Comparison of ENCODE assay signal across 7 mouse cellular contexts in genomic region chr12:116619868-116620267, GRCm38 (mm10).
A peak's percentile ranks its signal among the peaks of the same experiment; 100 is the strongest.
DNase-seq lines count a peak whose midpoint lies in the region; ATAC-seq and TF ChIP-seq lines count a peak whose summit lies in the region.

No protein-coding gene starts in this region.

- no peaks in the 10 kb centered on the region for H3K9me3 ChIP-seq in forebrain, embryonic 16.5 days (ENCODE audit: control insufficient read depth, low read length)
- no peaks in the 10 kb centered on the region for H3K9me3 ChIP-seq in hindbrain, embryonic 12.5 days (replicated peaks)

- H3K36me3 ChIP-seq in forebrain, embryonic 16.5 days (ENCODE audit: control insufficient read depth, insufficient read depth): no peaks in the 10 kb centered on the region
- no peaks in the 10 kb centered on the region for H3K36me3 ChIP-seq in hindbrain, embryonic 12.5 days

- H3K27me3 ChIP-seq in Patski: no peaks in the 10 kb centered on the region
- H3K27me3 ChIP-seq in forebrain, embryonic 16.5 days (replicated peaks; ENCODE audit: control insufficient read depth, insufficient read depth, low read length): no peaks in the 10 kb centered on the region
- H3K27me3 ChIP-seq in hindbrain, embryonic 12.5 days: no peaks in the 10 kb centered on the region

- ATAC-seq in Patski: peak; percentile 62
- peak; percentile 49; the same call in 1 of the 2 replicates for ATAC-seq in cerebellum, adult (ENCODE audit: insufficient number of reproducible peaks, low FRiP score, low TSS enrichment)
- ATAC-seq in forebrain, embryonic 16.5 days: peak; percentile 51
- ATAC-seq in hindbrain, embryonic 12.5 days (ENCODE audit: low FRiP score): peak; percentile 50
- ATAC-seq in megakaryocyte progenitor cell, adult 5-6 weeks (replicated peaks; ENCODE audit: poor library complexity): peak; percentile 97

- no peaks in the 10 kb centered on the region for H3K4me1 ChIP-seq in forebrain, embryonic 16.5 days (replicated peaks; ENCODE audit: control insufficient read depth, insufficient read depth, low read length)
- no peaks in the 10 kb centered on the region for H3K4me1 ChIP-seq in hindbrain, embryonic 12.5 days

- POLR2A ChIA-PET in Patski (lab: Charles Lee): interaction anchor here (0.6 kb wide), 1 partner anchor 188 kb away, joined by 3 read pairs; no protein-coding TSS in a partner anchor

- H3K4me3 ChIP-seq in forebrain, embryonic 16.5 days (replicated peaks; ENCODE audit: low read length): no peak overlapping the region
- H3K4me3 ChIP-seq in hindbrain, embryonic 12.5 days: no peak overlapping the region

- no peak overlapping the region for H3K4me2 ChIP-seq in forebrain, embryonic 16.5 days (ENCODE audit: low read length)
- no peak overlapping the region for H3K4me2 ChIP-seq in hindbrain, embryonic 12.5 days (replicated peaks)

- DNase-seq in Patski (ENCODE audit: low read depth, low spot score): peak; percentile 9
- peak; percentile 84 for DNase-seq in layer of hippocampus, postnatal 14 days (ENCODE audit: low spot score in 2 of 2)
- peak; percentile 87 for DNase-seq in right cerebral cortex, postnatal 14 days

- CTCF ChIA-PET in Patski (lab: Charles Lee): interaction anchor here (1.1 to 3.0 kb wide), 4 partner anchors 14 to 552 kb away, joined by 3 to 7 read pairs (median 4); no protein-coding TSS in a partner anchor

- H3K27ac ChIP-seq in forebrain, embryonic 16.5 days (ENCODE audit: low read length): no peak overlapping the region
- no peak overlapping the region for H3K27ac ChIP-seq in hindbrain, embryonic 12.5 days

- no peak overlapping the region for H3K9ac ChIP-seq in forebrain, embryonic 16.5 days (replicated peaks; ENCODE audit: low read depth, low read length)
- H3K9ac ChIP-seq in hindbrain, embryonic 12.5 days: no peak overlapping the region

- 40% methylated on average over 5 of the region's 5 CpGs for WGBS in forebrain, embryonic 16.5 days
- WGBS in hindbrain, embryonic 12.5 days: 40% methylated on average over 5 of the region's 5 CpGs

- peak; percentile 76 for TF ChIP-seq CTCF in Patski (IDR thresholded peaks at IDR 0.05)

- in situ Hi-C loops in Patski (cut with MboI; ENCODE audit: low pct_unique_long_range_greater_than_20kb): loop anchor here (5.0 to 25.0 kb wide), 2 partner anchors 183 to 548 kb away; no protein-coding TSS in a partner anchor

Comparison
In these comparisons a context has a peak if more than half of its experiments do, and no peak if none do; other contexts are left out.
1. DNase-seq: peak in every context shown above with its lines; median percentile 87 in right cerebral cortex, postnatal 14 days; 84 in layer of hippocampus, postnatal 14 days; 9 in Patski.